Mouse (Mus musculus) cortical plate, adult 2 months (tissue): Measurements from ENCODE around the gene Gm29609.

Source experiments
- CTCF ChIP-seq: fragments of 200-500 bp; IDR thresholded peaks from 2 replicates; pipeline ENCODE4 v1.5.1; 2011; ENCODE audit warnings: mild to moderate bottlenecking, control low read depth, low read length; ENCODE audit not compliant: insufficient read depth; ENCODE audit errors: extremely low read depth
- POLR2A ChIP-seq: fragments of 200-500 bp; IDR thresholded peaks from 2 replicates; pipeline ENCODE4 v1.6.1; 2011; ENCODE audit warnings: mild to moderate bottlenecking, low read length, control low read depth; ENCODE audit not compliant: insufficient read depth; ENCODE audit errors: extremely low read depth

- TF ChIP-seq CTCF (no peak), POLR2A (no peak)
Observed at GRCm38 (mm10) chr5:31123481-31123880, 56.2 kb downstream of the Gm29609 start.
